Mouse (Mus musculus) mature B cell (primary cell): ENCODE data around the gene C2cd5.

Experiments
- in situ Hi-C: fragments of 300-500 bp; cut with MboI; formaldehyde crosslinking; loops from 2 replicates; pipeline ENCODE4 v1.14.3; 2019

C2cd5 gene

DNA sequence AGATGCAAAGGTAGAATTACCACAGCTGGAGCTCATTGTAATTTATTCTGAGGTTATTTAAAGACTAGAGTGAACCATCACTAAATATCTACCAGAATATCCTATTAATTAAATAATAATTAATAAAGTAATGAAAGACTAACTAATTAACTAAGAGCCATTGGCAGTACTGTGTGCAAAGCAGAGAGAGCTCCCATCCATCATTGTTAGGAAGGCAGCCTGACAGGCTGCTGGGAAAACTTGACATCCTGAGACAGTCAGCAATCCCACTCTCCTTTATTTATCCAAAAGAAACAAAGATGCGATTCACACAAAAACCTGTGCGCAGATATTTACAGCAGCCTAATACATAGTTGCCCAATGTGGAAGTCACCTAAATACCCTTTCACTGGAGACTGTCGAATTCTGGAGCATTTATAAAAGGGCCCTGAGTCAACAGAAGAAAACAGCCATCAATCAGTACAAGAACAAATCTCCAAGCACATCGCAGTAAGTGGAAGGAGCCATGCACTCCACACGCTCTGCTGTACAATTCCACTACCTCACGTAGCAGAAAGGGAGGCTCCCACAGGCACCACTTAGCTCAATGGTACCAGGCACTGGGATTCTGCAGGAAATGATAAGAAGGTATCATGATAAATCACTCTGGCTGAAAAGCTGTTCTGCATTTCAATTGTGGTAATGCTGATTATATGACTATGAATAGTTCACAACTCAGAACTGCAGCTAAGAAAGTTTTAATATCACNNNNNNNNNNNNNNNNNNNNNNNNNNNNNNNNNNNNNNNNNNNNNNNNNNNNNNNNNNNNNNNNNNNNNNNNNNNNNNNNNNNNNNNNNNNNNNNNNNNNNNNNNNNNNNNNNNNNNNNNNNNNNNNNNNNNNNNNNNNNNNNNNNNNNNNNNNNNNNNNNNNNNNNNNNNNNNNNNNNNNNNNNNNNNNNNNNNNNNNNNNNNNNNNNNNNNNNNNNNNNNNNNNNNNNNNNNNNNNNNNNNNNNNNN is 120.0 kb downstream of the C2cd5 start:
- in situ Hi-C loops = no loop called here

DNA sequence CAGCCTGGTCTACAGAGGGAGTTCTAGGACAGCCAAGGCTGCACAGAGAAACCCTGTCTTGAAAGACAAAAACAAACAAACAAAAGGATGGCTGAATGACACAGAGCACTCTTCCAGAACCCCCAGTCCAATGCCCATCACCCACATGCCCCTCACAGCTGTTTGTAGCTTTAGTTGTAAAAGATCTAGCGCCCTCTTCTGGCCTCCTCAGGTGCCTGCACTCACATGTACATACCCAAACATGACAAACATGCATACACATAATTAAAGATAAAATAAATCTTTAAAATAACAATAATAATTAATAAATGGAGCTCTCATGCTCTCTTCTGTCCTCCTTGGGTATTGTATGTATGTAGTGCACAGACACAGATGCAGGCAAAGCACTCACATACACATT is 122.7 kb downstream of the C2cd5 start:
- in situ Hi-C loops = no loop called here

DNA sequence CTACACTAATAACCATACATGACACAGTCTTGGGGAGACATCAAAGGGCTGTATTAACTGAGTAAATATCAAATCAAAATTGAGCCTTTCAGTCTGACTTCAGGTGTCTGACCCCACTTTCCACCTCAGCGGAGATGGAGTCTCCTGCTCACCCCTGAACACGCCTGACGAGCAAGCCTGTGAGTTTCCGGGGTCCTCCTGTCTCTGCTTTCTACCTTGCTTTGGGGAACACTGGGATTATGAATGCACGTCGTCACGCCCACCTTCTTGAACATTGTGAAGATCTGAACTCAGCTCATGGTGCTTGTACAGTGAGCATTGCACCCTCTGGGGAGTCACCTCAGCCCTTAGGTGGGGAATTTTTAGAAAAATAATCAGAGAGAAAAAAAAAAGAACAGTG is 126.7 kb downstream of the C2cd5 start:
- in situ Hi-C loops = no loop called here

DNA sequence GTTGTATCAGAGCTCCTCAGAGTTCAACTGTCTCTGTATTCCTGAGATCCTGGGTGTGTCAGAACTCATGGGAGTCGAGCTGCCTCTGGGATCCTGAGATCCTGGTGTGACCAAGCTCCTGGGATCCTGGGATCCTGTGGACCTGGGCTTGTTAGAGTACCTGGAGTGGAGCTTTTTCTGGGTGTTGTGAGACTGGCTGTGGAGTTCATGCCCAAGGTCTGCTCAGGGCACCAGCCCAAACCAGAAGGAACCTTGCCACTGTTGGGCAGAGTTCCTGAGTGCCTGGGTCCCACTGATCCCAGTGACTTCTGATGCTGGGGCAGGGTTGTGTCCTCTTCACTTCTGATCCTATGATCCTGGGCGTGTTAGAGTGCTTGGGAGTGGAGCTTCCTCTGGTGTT is 127.7 kb downstream of the C2cd5 start:
- in situ Hi-C loops = no loop called here

GRCm38 (mm10) chr6:142967407-142967806 is 132.5 kb downstream of the C2cd5 start:
- in situ Hi-C loops = no loop called here

GRCm38 (mm10) chr6:142964531-142965385 is 135.2 kb downstream of the C2cd5 start:
- in situ Hi-C loops = no loop called here

DNA sequence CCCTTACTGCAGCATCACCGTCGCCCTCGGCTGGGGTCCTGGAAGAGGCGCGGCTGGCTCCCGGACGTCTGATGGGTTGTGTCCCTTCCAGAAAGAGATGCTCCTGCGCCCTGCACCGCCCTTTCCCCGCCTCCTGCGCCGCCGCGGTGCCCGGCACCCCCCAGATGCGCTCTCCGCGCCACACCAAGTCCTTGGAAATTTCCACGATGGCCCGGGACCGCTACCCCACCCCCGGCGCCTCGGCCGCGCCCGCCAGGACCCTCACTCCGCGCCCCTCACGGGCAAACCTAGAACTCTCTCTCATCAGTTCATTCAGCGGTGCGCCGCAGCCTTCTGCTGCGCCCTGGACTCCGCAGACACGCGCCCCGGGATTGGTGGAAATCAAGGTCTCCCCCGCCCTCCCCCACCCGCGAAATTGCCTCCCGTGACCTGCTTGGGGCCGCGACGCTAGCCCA is 135.8 kb downstream of the C2cd5 start, which contains the start of gene St8sia1:
Gene St8sia1 (minus strand): TSS at position 377 of the 455 bp plus-strand sequence.
- in situ Hi-C loops = no loop called here

- in situ Hi-C loops = no loop called here
Measured at GRCm38 (mm10) chr6:142963480-142964075, 136.4 kb downstream of the C2cd5 start.

DNA sequence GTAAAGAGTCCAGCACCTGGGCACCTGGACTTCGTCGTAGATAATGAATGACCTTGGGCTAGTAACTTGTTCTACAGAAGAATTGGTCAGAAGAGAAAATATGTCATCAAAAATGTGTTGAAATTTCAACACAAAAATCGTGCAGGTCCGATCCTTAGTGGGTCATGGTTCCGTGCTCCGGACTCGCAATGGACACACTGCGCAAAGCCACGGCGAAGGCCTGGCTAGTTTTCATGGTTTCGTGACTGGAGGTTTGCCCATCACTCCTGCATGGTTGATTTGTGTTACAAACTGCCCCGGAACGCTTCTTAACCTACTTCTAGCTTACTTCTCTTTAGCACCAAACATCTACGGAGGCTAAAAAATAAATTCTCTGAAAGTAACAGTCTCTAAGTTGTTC is 137.1 kb downstream of the C2cd5 start:
- in situ Hi-C loops = no loop called here

DNA sequence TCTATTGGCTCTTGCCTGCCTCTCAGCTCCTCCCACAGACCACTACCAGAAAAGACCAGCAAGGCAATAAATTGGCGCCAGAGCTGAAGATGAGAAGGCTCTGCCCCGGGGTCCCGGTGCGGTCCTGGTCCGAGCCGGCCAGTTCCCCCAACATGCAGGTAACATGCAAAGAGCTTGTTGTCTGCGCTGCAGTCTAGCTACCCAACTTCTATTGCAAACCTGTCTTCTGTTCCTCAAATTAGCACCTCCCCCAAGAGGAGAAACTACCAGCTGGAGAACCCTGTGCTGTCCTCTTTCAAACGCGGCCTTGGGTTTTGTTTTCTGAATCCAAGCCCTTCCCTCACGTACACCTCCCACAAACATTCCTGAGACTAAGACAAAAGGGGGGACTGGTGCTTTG is 137.5 kb downstream of the C2cd5 start:
- in situ Hi-C loops = no loop called here

DNA sequence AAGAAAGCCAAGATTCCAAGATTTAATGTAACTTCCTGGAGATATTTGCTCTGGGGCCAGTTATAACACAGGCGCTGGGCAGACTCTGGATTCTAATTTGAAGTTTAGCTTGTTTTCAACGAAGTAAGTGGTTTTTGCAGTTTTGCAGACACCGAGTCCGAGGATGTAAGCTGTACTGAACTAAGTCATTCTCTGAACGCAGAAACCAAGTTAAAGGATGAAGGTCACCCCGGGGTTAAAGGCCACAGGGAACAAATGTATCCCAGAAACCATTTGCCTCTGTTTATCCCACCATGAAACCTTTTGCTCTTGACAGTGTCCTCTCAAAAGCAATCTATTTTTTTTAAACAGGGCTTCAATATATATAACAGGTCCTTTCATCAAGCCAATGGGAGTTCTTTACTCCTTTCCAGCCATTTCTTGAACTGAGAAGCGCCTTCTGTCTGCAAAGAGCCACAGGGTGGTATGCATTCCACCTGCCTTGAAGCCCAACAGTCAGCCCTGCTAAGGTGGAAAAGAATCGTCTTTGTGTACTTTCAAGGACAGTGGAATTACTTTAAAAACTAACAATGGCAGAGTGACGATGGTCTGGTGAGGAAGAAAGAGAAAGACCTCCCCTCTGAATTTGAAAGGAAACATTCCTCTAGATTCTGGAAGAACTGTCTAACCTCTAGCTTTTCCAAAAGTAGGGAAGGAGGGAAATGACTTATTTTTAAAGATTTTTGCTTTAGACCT is 138.1 kb downstream of the C2cd5 start:
- in situ Hi-C loops = no loop called here
